Mouse (Mus musculus) lung, postnatal 0 days (tissue): ENCODE measurements around the gene Ddx10.

Source experiments
- CTCF ChIP-seq: IDR thresholded peaks from 2 replicates; pipeline ENCODE4 v1.5.1; 2016; ENCODE audit warnings: antibody characterized with exemption, mild to moderate bottlenecking
- EP300 ChIP-seq: IDR thresholded peaks from 2 replicates; pipeline ENCODE4 v1.6.1; 2016; ENCODE audit warnings: antibody characterized with exemption, mild to moderate bottlenecking, control low read depth

- TF ChIP-seq CTCF (no peak), EP300 (peak; percentile 96)
Observed at GRCm38 (mm10) chr9:53264387-53264786, 16.5 kb upstream of the Ddx10 start.
